Mouse (Mus musculus): ENCODE data around the gene Vps36. TPM values are rescaled to one million over a fixed set of nuclear protein-coding genes. Genes with fewer than 3 reads are reported as not detected.

Vps36 gene
- total and polyA plus RNA-seq, 2 experiments from 2014 or later: 18.1 to 20.9 TPM

- no peak for TF ChIP-seq EP300 (IDR thresholded peaks at IDR 0.05; ENCODE audit: low read depth)
- no peak for TF ChIP-seq CTCF (IDR thresholded peaks at IDR 0.05; ENCODE audit: low read depth)
These were observed 33.8 kb downstream of the Vps36 start for GRCm38 (mm10) chr8:22226361-22226760.

GRCm38 (mm10) chr8:22227061-22227877 is 34.7 kb downstream of the Vps36 start, which contains the start of gene Thsd1:
TSS of gene Thsd1 (plus strand) at chr8:22227313.
- Histone ChIP-seq H3K4me3 (ENCODE audit: low read depth, low read length) (peak within 1 kb of the TSS; percentile 58), H3K9ac (replicated peaks; ENCODE audit: low read depth, low read length) (peak within 1 kb of the TSS; percentile 45), H3K4me2 (ENCODE audit: low read depth, low read length) (peak within 1 kb of the TSS; percentile 72), H3K36me3 (replicated peaks; ENCODE audit: control insufficient read depth, insufficient read depth, low read length) (0 out of 2 replicates have a peak, but pooled peaks cover 1% of the 10 kb centered on the region), H3K4me1 (ENCODE audit: control insufficient read depth, insufficient read depth) (no peaks in the 10 kb centered on the region), H3K9me3 (replicated peaks; ENCODE audit: control insufficient read depth, low read length) (no peaks in the 10 kb centered on the region), H3K27me3 (ENCODE audit: control insufficient read depth, insufficient read depth, low read length) (0 out of 2 replicates have a peak, but pooled peaks cover 7% of the 10 kb centered on the region), H3K27ac (ENCODE audit: low read depth) (peak within 1 kb of the TSS; percentile 58)
- DNase-seq (ENCODE audit: low spot score) (peak; percentile 76), ATAC-seq (ENCODE audit: insufficient read depth, low read depth) (peak; percentile 81)
- TF ChIP-seq CTCF (IDR thresholded peaks at IDR 0.05; ENCODE audit: low read depth) (no peak), EP300 (IDR thresholded peaks at IDR 0.05; ENCODE audit: low read depth) (no peak)
- under 1% methylated on average over 39 of the region's 39 CpGs for WGBS

More at GRCm38 (mm10) chr8:22226361-22226760, 33.8 kb downstream of the Vps36 start:
- Histone ChIP-seq H3K27ac (ENCODE audit: low read depth) (peak overlapping the region; percentile 58), H3K9me3 (replicated peaks; ENCODE audit: control insufficient read depth, low read length) (no peaks in the 10 kb centered on the region), H3K9ac (replicated peaks; ENCODE audit: low read depth, low read length) (no peak overlapping the region), H3K4me2 (ENCODE audit: low read depth, low read length) (peak overlapping the region; percentile 72), H3K27me3 (ENCODE audit: control insufficient read depth, insufficient read depth, low read length) (0 out of 2 replicates have a peak, but pooled peaks cover 7% of the 10 kb centered on the region), H3K4me3 (ENCODE audit: low read depth, low read length) (no peak overlapping the region), H3K4me1 (ENCODE audit: control insufficient read depth, insufficient read depth) (no peaks in the 10 kb centered on the region), H3K36me3 (replicated peaks; ENCODE audit: control insufficient read depth, insufficient read depth, low read length) (peaks cover 5% of the 10 kb centered on the region; the same call in 1 of the 2 replicates)
- DNase-seq (ENCODE audit: low spot score) (no peak), ATAC-seq (ENCODE audit: insufficient read depth, low read depth) (no peak)
- WGBS: 47% methylated on average over 8 of the region's 8 CpGs

- DNase-seq (ENCODE audit: low spot score): no peak
- 43% methylated on average over 7 of the region's 7 CpGs for WGBS
- H3K27ac ChIP-seq (ENCODE audit: low read depth): peak overlapping the region; percentile 76
- 0 out of 2 replicates have a peak, but pooled peaks cover 7% of the 10 kb centered on the region for H3K27me3 ChIP-seq (ENCODE audit: control insufficient read depth, insufficient read depth, low read length)
- peak overlapping the region; percentile 45; the same call in 1 of the 2 replicates for H3K9ac ChIP-seq (replicated peaks; ENCODE audit: low read depth, low read length)
- H3K36me3 ChIP-seq (replicated peaks; ENCODE audit: control insufficient read depth, insufficient read depth, low read length): no peaks in the 10 kb centered on the region
- H3K4me2 ChIP-seq (ENCODE audit: low read depth, low read length): peak overlapping the region; percentile 72
- no peaks in the 10 kb centered on the region for H3K9me3 ChIP-seq (replicated peaks; ENCODE audit: control insufficient read depth, low read length)
- no peaks in the 10 kb centered on the region for H3K4me1 ChIP-seq (ENCODE audit: control insufficient read depth, insufficient read depth)
- no peak for TF ChIP-seq EP300 (IDR thresholded peaks at IDR 0.05; ENCODE audit: low read depth)
- TF ChIP-seq CTCF (IDR thresholded peaks at IDR 0.05; ENCODE audit: low read depth): no peak
- H3K4me3 ChIP-seq (ENCODE audit: low read depth, low read length): peak overlapping the region; percentile 58
- peak; percentile 44; the same call in 1 of the 2 replicates for ATAC-seq (ENCODE audit: insufficient read depth, low read depth)
These were observed 36.0 kb downstream of the Vps36 start for GRCm38 (mm10) chr8:22228621-22229020.

- Histone ChIP-seq H3K4me2 (ENCODE audit: low read depth, low read length) (no peak overlapping the region), H3K4me1 (ENCODE audit: control insufficient read depth, insufficient read depth) (no peaks in the 10 kb centered on the region), H3K4me3 (ENCODE audit: low read depth, low read length) (no peak overlapping the region), H3K9me3 (replicated peaks; ENCODE audit: control insufficient read depth, low read length) (no peaks in the 10 kb centered on the region), H3K9ac (replicated peaks; ENCODE audit: low read depth, low read length) (no peak overlapping the region), H3K27me3 (ENCODE audit: control insufficient read depth, insufficient read depth, low read length) (no peaks in the 10 kb centered on the region), H3K36me3 (replicated peaks; ENCODE audit: control insufficient read depth, insufficient read depth, low read length) (no peaks in the 10 kb centered on the region), H3K27ac (ENCODE audit: low read depth) (no peak overlapping the region)
- TF ChIP-seq CTCF (IDR thresholded peaks at IDR 0.05; ENCODE audit: low read depth) (no peak), EP300 (IDR thresholded peaks at IDR 0.05; ENCODE audit: low read depth) (no peak)
- DNase-seq (ENCODE audit: low spot score) (no peak), ATAC-seq (ENCODE audit: insufficient read depth, low read depth) (no peak)
- 73% methylated on average over 9 of the region's 9 CpGs for WGBS
These were observed 50.4 kb downstream of the Vps36 start for GRCm38 (mm10) chr8:22242986-22243385.

GRCm38 (mm10) chr8:22245663-22246062 is 53.1 kb downstream of the Vps36 start:
- DNase-seq (ENCODE audit: low spot score): no peak
- 61% methylated on average over 1 of the region's 1 CpGs for WGBS

More at GRCm38 (mm10) chr8:22245663-22246062, 53.1 kb downstream of the Vps36 start:
- no peaks in the 10 kb centered on the region for H3K36me3 ChIP-seq (replicated peaks; ENCODE audit: control insufficient read depth, insufficient read depth, low read length)
- H3K27me3 ChIP-seq (ENCODE audit: control insufficient read depth, insufficient read depth, low read length): no peaks in the 10 kb centered on the region
- no peak overlapping the region for H3K9ac ChIP-seq (replicated peaks; ENCODE audit: low read depth, low read length)
- TF ChIP-seq EP300 (IDR thresholded peaks at IDR 0.05; ENCODE audit: low read depth): no peak
- no peak for TF ChIP-seq CTCF (IDR thresholded peaks at IDR 0.05; ENCODE audit: low read depth)
- H3K4me2 ChIP-seq (ENCODE audit: low read depth, low read length): no peak overlapping the region
- H3K9me3 ChIP-seq (replicated peaks; ENCODE audit: control insufficient read depth, low read length): no peaks in the 10 kb centered on the region
- no peaks in the 10 kb centered on the region for H3K4me1 ChIP-seq (ENCODE audit: control insufficient read depth, insufficient read depth)
- no peak for ATAC-seq (ENCODE audit: insufficient read depth, low read depth)
- H3K27ac ChIP-seq (ENCODE audit: low read depth): no peak overlapping the region
- H3K4me3 ChIP-seq (ENCODE audit: low read depth, low read length): no peak overlapping the region
